Mouse (Mus musculus) bone marrow macrophage, adult 2 months (primary cell): ENCODE data around the gene Scn4a.

Source experiments
- CTCF ChIP-seq: IDR thresholded peaks from 2 replicates; pipeline ENCODE4 v1.5.1; 2012; ENCODE audit warnings: low read depth, mild to moderate bottlenecking, low read length, moderate library complexity
- POLR2A ChIP-seq: IDR thresholded peaks from 2 replicates; pipeline ENCODE4 v1.6.1; 2012; ENCODE audit warnings: mild to moderate bottlenecking, low read depth, low read length, borderline replicate concordance

DNA sequence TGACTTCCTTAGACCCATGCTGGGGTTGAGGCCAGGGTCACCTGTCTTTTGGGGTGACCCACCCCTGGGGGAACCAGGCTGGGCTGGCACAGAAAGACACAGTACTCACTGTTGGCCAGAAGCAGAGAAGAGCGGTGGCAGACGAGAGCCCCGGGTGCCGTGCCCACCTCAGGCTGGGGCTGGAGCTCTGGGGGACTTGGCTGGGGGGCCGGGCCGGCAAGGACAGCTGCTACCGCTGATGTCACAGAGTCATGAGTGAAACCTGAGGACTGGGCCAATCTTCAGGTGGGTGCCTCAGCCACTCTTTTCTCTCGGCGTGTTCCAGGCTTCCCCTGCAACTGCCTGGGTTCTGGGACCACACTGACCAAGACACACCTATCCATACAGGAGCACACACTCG, 12.3 kb upstream of the Scn4a start, which contains the start of gene Prr29:
- TF ChIP-seq CTCF (no peak), POLR2A (no peak)
